Mouse (Mus musculus): Measurements from ENCODE around the gene Fam19a5.

Fam19a5 gene

GRCm38 (mm10) chr15:87667416-87667815 lies 123.3 kb downstream of the Fam19a5 start:
- WGBS = 57% methylated on average over 7 of the region's 7 CpGs

- 45% methylated on average over 5 of the region's 5 CpGs for WGBS
Measured at GRCm38 (mm10) chr15:87668112-87668511, 124.0 kb downstream of the Fam19a5 start.

GRCm38 (mm10) chr15:87671929-87672328 lies 127.8 kb downstream of the Fam19a5 start:
- WGBS = 66% methylated on average over 9 of the region's 9 CpGs

GRCm38 (mm10) chr15:87678711-87679110 lies 134.6 kb downstream of the Fam19a5 start:
- WGBS = 57% methylated on average over 6 of the region's 6 CpGs

- WGBS = 78% methylated on average over 3 of the region's 3 CpGs
Measured at GRCm38 (mm10) chr15:87682410-87682809, 138.3 kb downstream of the Fam19a5 start.

- 63% methylated on average over 10 of the region's 10 CpGs for WGBS
Measured at GRCm38 (mm10) chr15:87686415-87687040, 142.4 kb downstream of the Fam19a5 start.

- 72% methylated on average over 15 of the region's 15 CpGs for WGBS
Measured at GRCm38 (mm10) chr15:87691271-87691955, 147.3 kb downstream of the Fam19a5 start.

GRCm38 (mm10) chr15:87691958-87692357 lies 147.9 kb downstream of the Fam19a5 start:
- 56% methylated on average over 4 of the region's 4 CpGs for WGBS

- 87% methylated on average over 7 of the region's 7 CpGs for WGBS
Measured at GRCm38 (mm10) chr15:87692394-87692793, 148.3 kb downstream of the Fam19a5 start.

- WGBS = 89% methylated on average over 4 of the region's 4 CpGs
Measured at GRCm38 (mm10) chr15:87692865-87693513, 148.9 kb downstream of the Fam19a5 start.

GRCm38 (mm10) chr15:87697433-87697996 lies 153.4 kb downstream of the Fam19a5 start:
- WGBS = 72% methylated on average over 13 of the region's 13 CpGs

GRCm38 (mm10) chr15:87698562-87699320 lies 154.6 kb downstream of the Fam19a5 start:
- 53% methylated on average over 14 of the region's 14 CpGs for WGBS

- 97% methylated on average over 1 of the region's 1 CpGs for WGBS
Measured at GRCm38 (mm10) chr15:87702821-87703220, 158.7 kb downstream of the Fam19a5 start.

- WGBS = 64% methylated on average over 3 of the region's 3 CpGs
Measured at GRCm38 (mm10) chr15:87703334-87703733, 159.2 kb downstream of the Fam19a5 start.

GRCm38 (mm10) chr15:87711790-87712189 lies 167.7 kb downstream of the Fam19a5 start:
- WGBS = 68% methylated on average over 4 of the region's 4 CpGs

GRCm38 (mm10) chr15:87712221-87712620 lies 168.1 kb downstream of the Fam19a5 start:
- WGBS = 74% methylated on average over 8 of the region's 8 CpGs

GRCm38 (mm10) chr15:87715037-87715676 lies 171.1 kb downstream of the Fam19a5 start:
- 43% methylated on average over 9 of the region's 9 CpGs for WGBS

GRCm38 (mm10) chr15:87717056-87717455 lies 173.0 kb downstream of the Fam19a5 start:
- WGBS = 54% methylated on average over 5 of the region's 5 CpGs

- WGBS = 88% methylated on average over 5 of the region's 5 CpGs
Measured at GRCm38 (mm10) chr15:87723455-87723986, 179.4 kb downstream of the Fam19a5 start.

GRCm38 (mm10) chr15:87726657-87727236 lies 182.6 kb downstream of the Fam19a5 start:
- 61% methylated on average over 20 of the region's 20 CpGs for WGBS

- 92% methylated on average over 4 of the region's 4 CpGs for WGBS
Measured at GRCm38 (mm10) chr15:87736345-87736744, 192.2 kb downstream of the Fam19a5 start.
